Mouse (Mus musculus) megakaryocyte progenitor cell, adult 5-6 weeks (primary cell): ENCODE results near the gene Slc31a1. TPM values are rescaled to one million over a fixed set of nuclear protein-coding genes. Genes with fewer than 3 reads are reported as not detected.
A peak's percentile ranks its signal among the peaks of the same experiment; 100 is the strongest.

Experiments used
- ATAC-seq: replicated peaks from 2 replicates; pipeline ENCODE4 v1.8.0; 2016; ENCODE audit warnings: mild to moderate bottlenecking, moderate TSS enrichment, inconsistent platforms; ENCODE audit not compliant: poor library complexity
- total RNA-seq, 2 experiments: library from RNA; stranded (forward) in 1 of 2; stranded (reverse) in 1 of 2; fragments of 157-497, 149-512 nt in 1 of 2; fragments of 200-1000 nt in 1 of 2; gene quantifications; 2 replicates each; pipeline versions ENCODE4 v1.2.3 to v1.2.4; 2015 to 2017

Gene Slc31a1
- total RNA-seq, 2 experiments from 2014 or later: 18.9 to 19.3 TPM

DNA sequence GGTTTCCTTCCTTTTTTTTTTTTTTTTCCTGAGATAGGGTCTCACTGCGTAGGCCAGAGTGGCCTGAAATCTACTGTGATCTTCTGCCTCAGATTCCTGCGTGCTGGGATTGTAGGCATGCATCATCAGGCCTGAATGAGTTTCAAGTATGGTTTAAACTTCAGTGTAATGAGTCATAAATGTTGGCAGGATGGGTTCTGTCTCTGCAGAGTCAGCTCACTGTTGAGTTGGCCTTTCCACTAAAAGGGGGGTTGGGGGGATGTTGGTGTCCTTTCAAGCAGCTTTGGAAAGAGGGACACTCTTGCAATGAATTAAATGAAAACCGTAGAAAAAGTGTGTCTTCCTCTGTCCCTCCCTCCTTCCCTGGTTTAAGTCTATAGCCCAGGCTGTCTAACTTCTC is 38.4 kb downstream of the Slc31a1 start:
- ATAC-seq: no peak

DNA sequence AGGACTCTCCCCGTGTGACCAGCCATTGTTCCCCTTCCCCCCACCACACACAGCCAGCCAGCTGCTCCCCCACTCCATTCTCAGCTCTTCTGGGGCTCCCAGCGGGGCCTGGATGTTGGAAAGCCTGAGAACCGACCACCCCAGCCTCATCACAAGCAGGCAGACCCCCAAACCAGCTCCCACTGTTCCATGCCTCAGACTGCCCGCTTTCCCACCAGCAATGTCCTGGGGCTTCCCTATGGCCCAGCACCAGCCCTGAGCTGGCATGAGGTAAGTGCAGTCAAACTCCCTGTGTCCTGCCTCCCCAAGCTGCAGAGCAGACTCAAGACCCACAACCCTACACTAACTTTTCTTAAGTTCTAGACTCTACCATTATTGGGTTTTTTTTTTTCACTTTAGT is 45.6 kb downstream of the Slc31a1 start:
- no peak for ATAC-seq

DNA sequence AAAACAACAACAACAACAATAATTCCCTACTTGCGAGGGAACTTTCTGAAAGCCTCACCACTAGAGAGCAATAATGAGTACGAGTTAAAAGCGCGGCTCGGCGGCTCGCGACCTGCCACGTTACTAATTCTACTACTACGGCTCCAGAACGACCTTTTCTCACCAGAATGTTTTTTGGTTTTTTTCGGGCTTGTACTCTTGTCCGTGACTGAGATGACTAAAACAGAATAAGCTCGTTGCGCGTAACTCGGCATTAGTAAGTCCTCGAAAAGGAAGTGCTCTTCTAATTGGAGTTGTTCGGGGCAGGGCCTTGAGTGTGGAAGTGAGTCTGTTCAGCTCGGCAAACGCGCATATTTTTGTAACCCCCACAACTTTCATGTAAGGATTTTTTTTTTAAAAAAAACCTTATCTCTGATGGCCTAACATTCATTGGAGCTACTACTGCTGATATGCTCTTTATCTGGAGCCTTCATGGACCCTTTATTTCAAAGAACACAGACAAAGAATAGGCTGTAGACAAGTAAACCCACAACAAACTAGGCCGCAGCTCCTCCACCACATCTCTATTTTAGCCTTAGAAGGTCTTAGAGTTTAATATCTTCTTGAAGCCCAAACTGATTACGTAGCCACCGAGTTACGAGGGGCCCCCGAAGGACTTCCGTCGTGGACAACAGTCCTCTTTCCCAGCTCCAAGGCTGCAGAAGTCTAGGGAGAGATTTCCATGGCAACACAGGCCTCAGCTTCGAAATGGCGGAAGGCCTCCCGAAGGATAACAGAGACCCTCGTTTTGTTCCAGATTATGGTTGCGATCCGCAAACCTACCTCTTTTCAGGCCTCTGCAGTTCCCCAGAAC is 47.4 kb downstream of the Slc31a1 start:
- ATAC-seq: peak; percentile 53

DNA sequence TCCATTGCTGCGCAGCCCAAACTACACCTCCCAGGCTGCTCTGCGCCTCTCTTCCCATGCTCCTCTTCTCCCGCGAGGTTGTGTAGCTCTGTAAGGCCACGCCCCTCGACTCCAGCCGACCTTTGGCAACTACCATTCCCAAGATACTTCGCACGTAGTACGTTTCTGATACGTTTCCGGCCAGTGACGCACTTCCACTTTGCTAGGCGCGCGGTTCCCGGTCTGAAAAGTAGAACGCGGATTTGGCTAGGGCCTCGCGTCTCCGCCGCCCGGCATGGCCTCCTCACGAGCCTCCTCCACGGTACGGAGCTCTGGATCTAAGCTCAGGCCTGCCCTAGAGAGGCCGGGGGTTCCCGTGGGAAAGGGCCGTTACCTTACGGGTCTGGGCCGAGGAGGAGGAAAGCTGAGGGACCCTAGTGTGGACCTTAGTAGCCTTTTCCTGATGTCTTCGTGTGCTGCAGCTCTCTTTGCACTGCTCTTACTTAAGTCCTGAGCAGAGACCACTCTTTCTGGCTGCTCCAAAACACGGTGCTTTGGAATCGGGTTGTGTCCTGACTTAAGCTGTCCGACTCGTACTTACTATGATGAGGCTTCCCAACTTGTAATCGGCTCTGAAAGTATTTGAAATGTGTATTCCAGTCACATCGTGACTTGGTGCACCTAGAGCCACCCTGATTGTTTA is 48.2 kb downstream of the Slc31a1 start, which contains the start of the genes Cdc26 and Prpf4:
Cdc26 (minus strand) TSS at position 42 of the 682 bp plus-strand sequence.
Prpf4 (plus strand) TSS at position 197 of the 682 bp plus-strand sequence.
- ATAC-seq: peak; percentile 93

DNA sequence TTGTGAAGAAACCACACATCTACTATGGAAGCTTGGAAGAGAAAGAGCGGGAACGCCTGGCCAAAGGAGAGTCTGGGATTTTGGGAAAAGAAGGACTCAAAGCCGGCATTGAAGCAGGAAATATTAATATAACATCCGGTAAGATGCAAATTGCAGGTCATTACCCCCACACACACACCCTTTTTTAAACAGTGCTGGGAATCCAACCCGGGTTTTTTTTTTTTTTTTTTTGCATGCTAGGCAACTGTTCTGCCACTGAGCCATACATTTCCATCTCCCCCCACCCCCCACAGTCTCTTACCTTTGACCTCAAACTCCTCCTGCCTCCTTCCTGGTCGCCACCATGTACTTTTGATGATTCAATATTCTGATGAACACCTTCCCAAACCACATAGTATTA is 49.1 kb downstream of the Slc31a1 start:
- no peak for ATAC-seq

DNA sequence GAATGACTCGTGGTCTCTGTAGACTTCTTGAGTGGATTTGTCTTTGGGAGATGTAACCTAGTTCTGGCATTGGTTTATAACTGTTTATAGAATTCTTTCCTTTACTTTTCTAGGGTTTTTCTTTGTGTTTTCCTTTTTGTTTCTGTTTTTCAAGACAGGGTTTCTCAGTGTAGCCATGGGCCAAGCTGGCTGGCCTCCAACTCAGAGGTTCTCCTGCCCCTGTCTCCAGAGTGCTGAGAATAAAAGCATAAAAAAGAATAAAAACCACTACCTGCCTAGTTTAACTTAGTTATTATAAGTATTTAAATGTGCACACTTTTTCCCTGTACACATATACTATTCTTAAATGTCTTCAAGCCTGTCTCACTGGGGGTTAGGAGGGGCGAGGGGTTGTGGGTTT is 49.8 kb downstream of the Slc31a1 start:
- no peak for ATAC-seq

DNA sequence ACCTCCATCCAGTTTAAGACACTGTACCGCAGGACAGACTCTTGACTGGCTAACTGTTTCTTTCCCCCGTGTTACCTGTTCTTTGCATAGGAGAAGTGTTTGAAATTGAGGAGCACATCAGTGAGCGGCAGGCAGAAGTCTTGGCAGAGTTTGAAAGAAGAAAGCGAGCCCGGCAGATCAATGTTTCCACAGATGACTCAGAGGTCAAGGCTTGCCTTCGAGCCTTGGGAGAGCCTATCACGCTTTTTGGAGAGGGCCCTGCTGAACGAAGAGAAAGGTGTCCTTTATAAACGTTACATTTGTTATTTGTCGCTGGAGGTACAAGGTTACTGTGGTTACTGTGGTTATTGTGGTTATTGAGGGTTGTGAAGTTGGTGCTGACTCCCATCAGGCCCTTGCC is 51.1 kb downstream of the Slc31a1 start:
- ATAC-seq: no peak

DNA sequence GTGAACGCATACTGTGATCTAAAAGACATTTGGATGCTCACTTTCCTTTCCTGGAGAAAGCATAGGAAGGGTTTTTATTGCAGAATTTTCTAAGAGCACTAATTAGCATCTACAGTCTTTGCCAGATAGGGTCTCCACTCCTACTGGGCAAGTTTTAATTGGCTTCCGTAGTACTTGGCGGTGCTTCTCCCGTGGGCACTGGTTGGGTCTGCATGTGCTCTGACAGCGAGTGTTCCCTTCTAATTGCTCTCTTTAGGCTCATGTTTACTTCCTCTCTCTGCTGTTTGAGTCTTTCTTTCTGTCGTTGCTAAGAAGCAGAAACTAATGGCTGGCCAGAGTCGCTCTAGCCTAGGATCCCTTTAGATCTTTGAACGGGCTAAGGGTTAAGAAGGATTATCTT is 57.9 kb downstream of the Slc31a1 start:
- no peak for ATAC-seq

DNA sequence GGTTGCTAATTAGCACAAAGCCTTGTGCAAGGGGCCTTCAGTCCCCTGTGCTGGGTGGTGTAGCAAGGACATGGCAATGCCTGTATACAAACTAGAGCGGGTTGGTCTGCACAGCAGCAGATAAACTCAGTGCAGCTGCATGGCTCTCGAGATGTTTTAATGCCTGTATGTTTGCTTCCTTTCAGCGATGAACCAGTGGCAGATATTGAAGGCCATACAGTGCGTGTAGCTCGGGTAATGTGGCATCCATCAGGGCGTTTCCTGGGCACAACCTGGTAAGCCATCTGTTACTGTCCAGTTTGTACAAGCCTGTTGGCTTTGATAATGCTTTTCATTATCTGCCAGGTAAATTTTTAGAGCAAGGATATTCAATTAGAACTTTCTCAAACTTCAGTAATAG is 58.6 kb downstream of the Slc31a1 start:
- ATAC-seq: no peak

DNA sequence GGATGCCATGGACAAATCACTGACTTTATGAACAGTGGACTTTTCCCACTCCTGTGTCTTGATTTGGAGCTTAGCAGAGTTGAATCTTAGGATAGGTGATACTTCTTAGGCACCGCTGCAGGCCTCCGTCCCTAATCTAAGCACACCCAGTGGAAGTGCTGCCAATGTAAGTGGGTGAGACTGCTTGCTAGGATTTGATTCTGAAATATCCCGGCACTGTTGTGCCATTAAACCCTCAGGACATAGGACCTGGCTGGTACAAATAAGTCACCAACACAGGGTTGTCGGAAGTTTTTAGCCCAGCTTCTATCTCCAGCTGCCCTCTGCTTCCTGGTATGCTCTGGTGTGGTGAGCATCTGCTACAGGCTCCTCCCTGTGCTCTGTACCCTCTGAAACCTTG is 65.4 kb downstream of the Slc31a1 start:
- ATAC-seq: no peak

DNA sequence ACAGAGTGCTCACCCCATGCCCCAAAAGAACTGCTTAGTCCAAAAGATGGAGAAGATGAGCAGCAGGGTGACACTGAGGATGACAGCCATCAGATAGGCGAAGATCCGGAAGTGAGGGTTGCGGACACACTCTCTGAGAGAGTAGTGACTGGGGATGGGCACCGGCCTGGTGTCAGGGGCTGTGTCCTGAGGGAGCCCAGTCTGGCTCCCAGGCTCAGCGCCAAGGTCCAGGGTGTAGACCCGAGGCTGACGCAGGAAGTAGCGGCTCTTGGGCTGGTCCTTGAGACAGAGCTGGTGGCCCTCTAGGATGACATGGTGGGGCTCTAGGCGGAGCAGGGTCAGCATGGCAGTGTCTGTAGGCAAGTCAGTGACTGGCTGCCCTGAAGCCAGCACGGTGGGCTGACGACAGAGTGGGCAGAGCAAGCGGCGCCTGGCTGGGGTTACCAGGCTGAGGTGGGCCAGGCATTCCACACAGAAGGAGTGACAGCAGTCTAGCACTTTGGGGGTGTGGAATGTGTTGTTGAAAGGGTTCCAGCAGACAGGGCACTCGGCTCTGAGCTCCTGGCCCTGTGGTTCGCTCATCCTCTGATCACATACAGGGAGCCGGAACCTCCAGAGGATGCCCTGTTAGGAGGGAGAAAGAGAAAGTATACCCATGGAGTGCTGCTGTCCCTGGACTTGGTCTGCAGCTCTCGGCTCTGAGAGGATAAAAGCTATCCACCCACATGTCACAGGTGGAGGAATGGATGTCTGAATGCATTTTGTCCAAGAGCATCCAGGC is 67.6 kb downstream of the Slc31a1 start:
- peak; percentile 16; the same call in 1 of the 2 replicates for ATAC-seq

DNA sequence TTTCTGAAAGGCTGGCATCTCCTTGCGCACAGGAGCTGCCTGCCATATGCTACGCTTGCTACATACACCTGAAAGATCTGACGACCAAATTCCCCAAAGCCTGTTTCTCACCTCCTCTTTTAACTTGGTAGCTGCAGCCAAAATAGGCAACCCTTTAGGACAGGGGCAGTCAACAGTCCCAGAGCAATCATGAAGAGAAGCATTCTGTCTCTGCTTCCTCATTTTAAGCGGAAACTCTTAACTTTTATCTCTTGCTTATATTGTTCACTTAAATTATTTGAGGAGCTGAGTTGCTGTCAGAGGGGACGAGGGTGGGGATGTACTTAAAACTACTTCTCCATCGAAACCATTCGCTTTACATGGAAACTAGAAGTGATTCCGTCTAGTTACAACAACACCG is 69.1 kb downstream of the Slc31a1 start:
- no peak for ATAC-seq

DNA sequence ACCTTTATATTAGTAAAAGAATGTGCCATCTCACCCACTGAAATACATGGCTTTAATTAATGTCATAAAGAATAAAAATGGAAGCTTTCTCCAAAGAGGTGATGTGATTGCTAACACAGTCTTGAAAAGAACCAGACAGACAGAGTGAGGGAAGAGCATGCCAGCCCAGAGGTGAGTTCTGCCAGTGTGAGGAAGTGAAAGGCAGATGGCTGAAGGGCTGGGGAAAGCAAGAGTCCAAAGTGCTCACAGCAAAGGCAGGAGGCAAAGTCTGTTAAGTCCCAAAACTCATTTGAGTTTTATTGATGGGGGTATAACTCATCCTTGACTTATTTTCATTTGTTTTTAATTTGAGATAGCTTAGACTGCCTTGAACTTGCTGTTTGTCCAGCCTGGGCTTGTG is 70.2 kb downstream of the Slc31a1 start:
- ATAC-seq: no peak

DNA sequence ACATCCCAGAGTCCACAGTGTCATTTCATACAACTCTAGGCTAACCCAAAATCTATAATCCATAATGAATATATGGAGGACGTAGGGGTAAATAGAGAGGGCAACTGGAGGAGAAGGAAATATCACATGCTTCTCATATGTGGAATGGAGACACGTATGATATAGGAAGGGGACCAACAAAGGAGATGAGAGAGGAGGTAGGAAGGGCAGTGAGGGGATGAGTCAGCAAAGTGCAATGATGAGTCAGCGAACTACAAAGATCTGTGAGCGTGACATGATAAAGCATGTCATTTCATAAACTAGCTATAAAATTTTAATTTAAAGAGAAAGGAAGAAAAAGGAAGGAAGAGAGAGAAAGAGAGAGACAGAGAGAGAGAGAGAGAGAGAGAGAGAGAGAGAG is 71.0 kb downstream of the Slc31a1 start:
- ATAC-seq: peak; percentile 63; the same call in 1 of the 2 replicates

DNA sequence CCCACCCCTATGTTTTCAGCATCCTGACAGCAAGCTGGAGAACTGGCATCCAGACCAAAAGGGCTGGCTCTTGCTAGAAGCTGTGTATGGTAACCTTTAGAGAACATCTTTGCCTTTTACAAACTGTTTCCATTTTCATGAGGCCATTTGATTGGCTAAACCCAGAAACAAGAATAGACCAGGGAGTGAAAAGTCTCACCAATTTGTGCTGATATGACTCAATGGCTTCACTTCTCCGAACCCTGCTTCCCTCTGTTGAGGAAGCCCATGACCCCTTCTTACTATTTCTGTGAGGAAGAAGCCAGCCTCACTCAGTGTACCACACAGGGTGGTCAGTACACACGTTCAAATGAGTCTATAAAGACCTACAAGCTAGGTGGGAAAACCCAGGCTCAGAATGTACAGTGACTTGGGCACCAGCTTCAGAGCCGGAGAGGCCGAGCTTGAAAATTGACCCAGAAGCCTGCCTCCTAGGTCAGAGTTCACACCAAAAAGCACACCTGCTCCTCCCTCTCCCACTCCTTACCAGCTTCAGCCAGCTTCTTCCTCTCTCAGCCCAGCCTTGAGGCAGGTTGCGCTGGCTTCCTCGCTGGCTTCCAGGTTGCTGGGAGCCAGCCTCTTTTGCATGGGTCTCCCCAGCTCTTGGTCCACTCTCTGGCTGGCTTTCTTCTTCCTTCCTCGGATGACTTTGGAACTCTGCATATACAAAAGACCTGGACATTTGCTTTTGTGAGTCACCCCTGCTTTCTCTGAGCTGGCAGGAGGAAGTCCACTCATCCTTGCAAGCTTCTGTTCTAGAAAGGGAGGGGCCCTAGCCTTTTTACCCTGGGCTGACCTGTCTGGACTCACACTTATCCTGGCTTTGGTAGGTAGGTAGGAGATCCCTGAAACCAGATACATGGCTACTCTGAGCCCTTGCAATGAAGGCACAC is 73.7 kb downstream of the Slc31a1 start:
- ATAC-seq: no peak

DNA sequence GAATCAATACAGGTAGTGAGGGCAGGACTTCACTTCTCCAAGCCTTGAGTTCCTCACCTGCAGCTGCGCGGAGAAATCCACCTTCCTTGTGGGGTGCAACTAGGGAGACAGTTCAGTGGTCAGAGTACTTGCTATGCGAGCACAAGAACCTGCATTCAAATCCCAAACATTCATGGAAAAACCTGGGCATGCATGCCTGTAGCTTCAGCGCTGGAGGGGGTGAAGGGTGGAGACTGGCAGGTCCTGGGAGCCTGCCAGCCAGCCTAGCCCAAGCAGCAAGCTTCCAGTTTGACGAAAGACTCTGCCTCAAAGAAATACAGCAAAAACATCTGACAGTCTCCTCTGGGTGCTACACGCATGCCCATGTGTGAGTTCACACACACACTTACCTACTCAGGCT is 74.6 kb downstream of the Slc31a1 start, which contains the start of gene Rnf183:
Rnf183 (minus strand) TSS at position 172 of the 400 bp plus-strand sequence.
- no peak for ATAC-seq

DNA sequence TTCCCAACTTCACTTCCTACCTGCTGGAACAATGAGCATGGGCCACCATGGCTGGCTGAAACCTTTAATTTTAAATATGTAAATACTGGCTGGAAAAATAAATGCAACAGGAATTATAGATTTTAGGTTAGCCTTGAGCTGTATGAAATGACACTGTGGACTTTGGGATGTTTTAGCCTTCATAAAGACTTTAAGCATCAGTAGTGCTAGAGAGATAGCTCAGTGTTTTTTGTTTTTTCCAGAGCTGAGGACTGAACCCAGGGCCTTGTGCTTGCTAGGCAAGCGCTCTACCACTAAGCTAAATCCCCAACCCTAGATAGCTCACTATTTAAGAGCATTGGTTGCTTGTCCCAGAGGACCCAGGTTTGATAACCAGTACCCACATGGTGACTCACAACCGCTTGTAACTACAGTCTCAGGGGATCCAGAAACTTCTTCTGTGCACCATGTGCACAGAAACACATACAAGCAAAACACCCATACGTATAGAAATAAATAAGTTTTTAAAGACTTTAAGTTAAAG is 76.8 kb downstream of the Slc31a1 start:
- ATAC-seq: no peak

DNA sequence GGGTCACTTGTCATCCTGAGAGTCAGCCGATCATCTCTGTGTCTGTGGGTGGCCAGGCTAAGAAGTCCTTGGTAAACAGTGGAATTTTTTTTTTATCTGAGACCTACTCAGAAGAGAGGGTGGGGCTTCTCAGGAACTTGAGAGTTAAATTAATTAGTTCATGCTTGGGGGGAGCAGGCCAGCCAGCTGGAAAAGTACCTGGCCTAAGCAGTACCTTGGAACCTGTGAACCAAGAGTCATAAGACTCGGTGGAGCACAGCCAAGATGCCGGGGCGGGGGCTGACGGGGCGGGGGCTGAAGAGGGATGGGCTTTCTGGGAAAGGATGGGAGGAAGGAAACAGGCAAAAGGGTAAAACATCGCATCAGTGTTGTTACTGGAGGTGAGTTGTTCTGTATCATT is 77.3 kb downstream of the Slc31a1 start:
- ATAC-seq: no peak

DNA sequence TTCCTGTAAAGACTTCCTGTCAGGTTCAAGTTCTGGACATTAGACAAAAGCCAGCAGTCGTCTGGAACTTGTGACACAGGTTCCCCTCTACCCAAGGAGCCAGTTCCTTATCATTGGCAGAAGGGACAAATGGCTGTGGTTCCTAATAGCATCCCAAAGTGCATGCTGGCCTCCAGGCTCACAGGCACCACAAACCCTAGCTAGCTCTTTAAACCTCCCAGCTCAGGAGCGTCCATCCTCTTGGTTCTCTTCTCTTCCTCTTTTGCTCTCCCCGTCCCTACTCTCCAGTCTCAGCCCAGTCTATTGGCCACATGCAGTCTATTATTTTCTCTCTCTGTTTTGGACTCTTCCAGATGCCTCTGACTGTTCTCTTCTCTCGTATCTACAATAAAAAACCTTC is 79.3 kb downstream of the Slc31a1 start:
- peak; percentile 52 for ATAC-seq

DNA sequence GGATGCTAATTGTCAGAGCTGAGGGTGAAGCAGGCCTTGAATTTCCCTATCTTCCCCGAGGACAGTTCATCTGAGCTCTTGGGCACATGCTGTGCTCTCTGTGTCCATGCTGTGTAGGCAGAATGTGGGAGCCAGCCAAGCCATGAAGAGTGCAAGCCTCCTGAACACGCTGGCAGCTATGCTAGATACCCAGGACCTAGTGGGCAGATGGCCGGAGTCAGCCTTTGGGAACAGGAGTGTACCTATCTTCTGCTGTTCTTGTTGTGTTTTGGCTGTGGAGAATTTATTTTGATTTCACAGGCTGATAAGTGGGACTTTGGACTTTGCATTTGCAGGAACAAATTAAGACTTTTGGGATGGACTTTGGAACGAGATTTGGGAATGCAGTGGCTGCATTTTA is 80.0 kb downstream of the Slc31a1 start:
- no peak for ATAC-seq
